Mouse (Mus musculus) heart, embryonic 10.5 days (tissue): ENCODE results near the gene A130010J15Rik. TPM values are rescaled to one million over a fixed set of nuclear protein-coding genes. Genes with fewer than 3 reads are reported as not detected.

Experiments used
- DNase-seq: peaks from one replicate; pipeline ENCODE4 v3.0.0-alpha.2; 2017; ENCODE audit warnings: low spot score
- H3K27ac ChIP-seq: fragments of 300-500 bp; sonication (generic); 2 replicates; pipeline ENCODE4 v1.5.1; 2016; ENCODE audit warnings: mild to moderate bottlenecking
- H3K27me3 ChIP-seq: fragments of 300-500 bp; sonication (generic); 2 replicates; pipeline ENCODE4 v1.6.1; 2016; ENCODE audit warnings: mild to moderate bottlenecking; ENCODE audit not compliant: poor library complexity, insufficient read depth, severe bottlenecking
- H3K36me3 ChIP-seq: fragments of 300-500 bp; sonication (generic); 2 replicates; pipeline ENCODE4 v1.6.1; 2016; ENCODE audit warnings: mild to moderate bottlenecking, moderate library complexity
- H3K4me1 ChIP-seq: fragments of 300-500 bp; sonication (generic); 2 replicates; pipeline ENCODE4 v1.6.1; 2016; ENCODE audit warnings: mild to moderate bottlenecking
- H3K4me3 ChIP-seq: fragments of 300-500 bp; sonication (generic); 2 replicates; pipeline ENCODE4 v1.5.1; 2016; ENCODE audit warnings: mild to moderate bottlenecking, moderate library complexity
- H3K9me3 ChIP-seq: fragments of 300-500 bp; sonication (generic); 2 replicates; pipeline ENCODE4 v1.6.1; 2016; ENCODE audit warnings: mild to moderate bottlenecking, moderate library complexity
- WGBS: fragments of 180-500 bp; shearing (Covaris S2); methylation state at CpG from one replicate; pipeline ENCODE4 v1.1.7; 2016; 5-methylcytosine and 5-hydroxymethylcytosine counted together
- polyA plus RNA-seq: library from polyadenylated mRNA; unstranded; fragments of >200 nt; fragmentation: Nextera tagmentation; extraction: Ambion mirVana; gene quantifications from 2 replicates; pipeline ENCODE4 v1.2.1, GENCODE M21; 2016

A130010J15Rik gene
- polyA plus RNA-seq, 1 experiment from 2014 or later = 16.5 TPM

GRCm38 (mm10) chr1:193159613-193160012 is 8.2 kb upstream of the A130010J15Rik start:
- 30% methylated on average over 1 of the region's 1 CpGs for WGBS
- Histone ChIP-seq H3K36me3 (no peaks in the 10 kb centered on the region), H3K4me3 (no peak overlapping the region; the same call in 1 of the 2 replicates), H3K9me3 (no peaks in the 10 kb centered on the region), H3K27me3 (peaks cover 15% of the 10 kb centered on the region), H3K27ac (peak overlapping the region; percentile 81; the same call in 1 of the 2 replicates), H3K4me1 (peaks cover 26% of the 10 kb centered on the region)
- no peak for DNase-seq

DNA sequence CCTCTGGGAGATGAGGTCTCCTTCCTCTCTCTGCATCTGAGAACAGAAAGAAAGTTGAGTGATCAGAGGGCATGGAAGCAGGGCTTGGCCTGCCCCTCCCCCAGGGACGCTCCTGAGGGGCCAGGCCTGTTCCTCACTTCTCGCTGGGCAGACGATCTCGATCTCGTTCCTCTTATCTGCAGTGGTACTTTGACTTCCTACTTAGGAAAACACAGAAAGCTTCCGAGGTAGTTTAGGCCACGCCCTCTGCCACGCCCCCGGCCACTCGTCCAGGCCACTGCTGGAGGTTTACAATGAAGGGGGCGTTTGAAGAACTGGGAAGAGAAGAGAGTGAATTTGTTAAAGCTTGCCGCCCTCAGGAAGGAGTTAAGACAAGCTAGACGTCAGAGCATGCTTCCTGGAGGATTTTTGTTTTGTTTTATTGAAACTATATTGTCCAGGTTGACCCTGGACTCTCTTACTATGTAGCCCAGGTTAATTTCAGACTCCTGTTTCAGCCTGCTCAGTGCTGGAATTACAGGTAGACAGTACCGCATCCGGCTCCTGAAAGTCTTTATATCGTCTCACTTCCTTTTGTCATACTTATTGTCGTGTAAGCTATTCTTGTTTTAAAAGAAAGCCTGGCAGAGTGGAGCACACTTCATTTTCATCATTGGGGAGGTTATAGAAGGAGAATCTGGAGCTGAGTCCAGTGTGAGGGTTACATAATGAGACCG is 7.4 kb upstream of the A130010J15Rik start:
- DNase-seq = peak; percentile 91
- 14% methylated on average over 18 of the region's 18 CpGs for whole genome bisulfite sequencing
- Histone ChIP-seq H3K4me3 (peak overlapping the region; percentile 50), H3K9me3 (no peaks in the 10 kb centered on the region), H3K4me1 (peaks cover 26% of the 10 kb centered on the region), H3K27ac (peak overlapping the region; percentile 81), H3K36me3 (no peaks in the 10 kb centered on the region), H3K27me3 (peaks cover 7% of the 10 kb centered on the region)

- no peaks in the 10 kb centered on the region for H3K27me3 ChIP-seq
- WGBS = 81% methylated on average over 7 of the region's 7 CpGs
- H3K27ac ChIP-seq = no peak overlapping the region
- H3K9me3 ChIP-seq = no peaks in the 10 kb centered on the region
- H3K36me3 ChIP-seq = no peaks in the 10 kb centered on the region
- H3K4me3 ChIP-seq = no peak overlapping the region
- no peak for DNase-seq
- H3K4me1 ChIP-seq = peaks cover 24% of the 10 kb centered on the region
Measured at GRCm38 (mm10) chr1:193169228-193169627, 1.4 kb downstream of the A130010J15Rik start.

GRCm38 (mm10) chr1:193169856-193170255 is 2.0 kb downstream of the A130010J15Rik start:
- DNase-seq = no peak
- Histone ChIP-seq H3K4me3 (no peak overlapping the region), H3K9me3 (no peaks in the 10 kb centered on the region), H3K27me3 (no peaks in the 10 kb centered on the region), H3K27ac (no peak overlapping the region), H3K4me1 (peaks cover 30% of the 10 kb centered on the region), H3K36me3 (no peaks in the 10 kb centered on the region)
- 86% methylated on average over 2 of the region's 2 CpGs for WGBS

DNA sequence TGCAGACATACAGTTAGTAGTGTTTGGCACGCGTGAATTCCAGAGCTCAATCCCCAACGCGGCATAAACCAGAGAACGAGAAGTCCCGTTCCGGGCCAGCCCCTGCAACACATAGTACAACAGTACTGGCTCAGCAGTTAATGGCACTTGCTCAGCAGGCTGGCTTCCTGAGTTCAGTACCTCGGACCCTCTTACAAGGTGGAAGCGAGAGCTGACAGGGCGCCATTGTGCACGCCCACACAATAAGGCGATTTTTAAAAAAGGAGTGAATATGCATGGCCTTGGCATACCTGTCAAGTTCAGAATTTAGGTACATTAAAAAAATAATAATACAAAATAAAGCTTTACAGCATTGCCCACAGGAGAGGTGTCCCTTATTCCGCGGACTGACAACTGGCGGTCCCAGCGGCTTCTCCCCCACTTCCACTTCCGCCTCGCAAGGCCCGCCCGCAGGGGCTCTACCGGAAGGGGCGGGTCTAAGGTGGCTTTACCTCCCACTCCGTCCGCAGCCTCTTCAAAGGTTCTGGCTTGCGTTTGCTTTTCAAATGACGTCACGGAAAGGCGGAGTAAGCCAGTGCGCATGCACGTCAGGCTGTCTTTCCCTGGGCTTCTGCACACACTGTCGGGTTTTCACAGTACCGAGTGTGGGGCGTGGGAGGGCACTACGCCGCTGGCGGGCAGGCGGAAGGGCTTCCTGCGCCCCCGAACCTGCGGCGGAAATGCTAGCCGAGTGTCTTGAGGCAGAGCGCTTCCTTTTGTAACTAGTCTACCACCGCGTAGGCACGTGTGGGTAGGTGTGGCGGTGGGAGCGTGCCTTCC is 5.4 kb downstream of the A130010J15Rik start:
- H3K36me3 ChIP-seq = no peaks in the 10 kb centered on the region
- H3K4me3 ChIP-seq = peak overlapping the region; percentile 81
- no peaks in the 10 kb centered on the region for H3K27me3 ChIP-seq
- peak; percentile 99 for DNase-seq
- peaks cover 34% of the 10 kb centered on the region for H3K4me1 ChIP-seq
- under 1% methylated on average over 48 of the region's 48 CpGs for WGBS
- H3K9me3 ChIP-seq = no peaks in the 10 kb centered on the region
- peak overlapping the region; percentile 95 for H3K27ac ChIP-seq

GRCm38 (mm10) chr1:193173810-193174129 is 5.9 kb downstream of the A130010J15Rik start:
- H3K4me1 ChIP-seq = peaks cover 34% of the 10 kb centered on the region
- 17% methylated on average over 9 of the region's 9 CpGs for WGBS

GRCm38 (mm10) chr1:193174143-193174733 is 6.4 kb downstream of the A130010J15Rik start:
- Histone ChIP-seq H3K4me3 (peak overlapping the region; percentile 81), H3K36me3 (no peaks in the 10 kb centered on the region), H3K27ac (peak overlapping the region; percentile 95), H3K27me3 (no peaks in the 10 kb centered on the region), H3K9me3 (no peaks in the 10 kb centered on the region), H3K4me1 (peaks cover 34% of the 10 kb centered on the region)
- DNase-seq = peak; percentile 80
- 71% methylated on average over 13 of the region's 13 CpGs for WGBS

More at GRCm38 (mm10) chr1:193173810-193174129, 5.9 kb downstream of the A130010J15Rik start:
- no peak for DNase-seq
- peak overlapping the region; percentile 81 for H3K4me3 ChIP-seq
- no peaks in the 10 kb centered on the region for H3K9me3 ChIP-seq
- H3K36me3 ChIP-seq = no peaks in the 10 kb centered on the region
- H3K27me3 ChIP-seq = no peaks in the 10 kb centered on the region
- H3K27ac ChIP-seq = peak overlapping the region; percentile 95

- no peak overlapping the region for H3K27ac ChIP-seq
- no peaks in the 10 kb centered on the region for H3K27me3 ChIP-seq
- H3K4me3 ChIP-seq = no peak overlapping the region
- no peaks in the 10 kb centered on the region for H3K9me3 ChIP-seq
- no peak for DNase-seq
- no peaks in the 10 kb centered on the region for H3K4me1 ChIP-seq
- 80% methylated on average over 3 of the region's 3 CpGs for WGBS
- no peaks in the 10 kb centered on the region for H3K36me3 ChIP-seq
Measured at GRCm38 (mm10) chr1:193181104-193181503, 13.3 kb downstream of the A130010J15Rik start.

DNA sequence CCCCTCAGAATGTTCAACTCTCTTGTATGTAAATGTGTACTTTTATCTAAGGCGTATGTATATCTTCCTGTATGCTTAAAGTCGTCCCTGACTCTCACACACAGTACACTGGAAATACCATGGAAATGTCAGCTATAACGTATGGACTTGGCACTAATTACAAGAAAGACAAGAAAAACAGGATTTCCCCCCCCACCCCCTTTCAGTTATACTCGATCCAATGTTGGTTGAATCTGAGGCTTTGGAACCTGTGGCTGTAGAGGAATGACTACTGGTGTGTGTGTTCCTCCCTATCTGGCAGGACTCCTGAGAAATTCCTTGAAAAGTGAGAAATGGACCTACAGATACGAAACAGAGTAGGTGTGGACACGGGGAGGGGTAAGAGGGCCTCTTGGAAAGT is 20.4 kb downstream of the A130010J15Rik start:
- no peaks in the 10 kb centered on the region for H3K36me3 ChIP-seq
- DNase-seq = no peak
- H3K27me3 ChIP-seq = no peaks in the 10 kb centered on the region
- peak overlapping the region; percentile 87 for H3K27ac ChIP-seq
- WGBS = 73% methylated on average over 6 of the region's 6 CpGs
- peaks cover 27% of the 10 kb centered on the region for H3K4me1 ChIP-seq
- H3K4me3 ChIP-seq = no peak overlapping the region
- H3K9me3 ChIP-seq = no peaks in the 10 kb centered on the region

DNA sequence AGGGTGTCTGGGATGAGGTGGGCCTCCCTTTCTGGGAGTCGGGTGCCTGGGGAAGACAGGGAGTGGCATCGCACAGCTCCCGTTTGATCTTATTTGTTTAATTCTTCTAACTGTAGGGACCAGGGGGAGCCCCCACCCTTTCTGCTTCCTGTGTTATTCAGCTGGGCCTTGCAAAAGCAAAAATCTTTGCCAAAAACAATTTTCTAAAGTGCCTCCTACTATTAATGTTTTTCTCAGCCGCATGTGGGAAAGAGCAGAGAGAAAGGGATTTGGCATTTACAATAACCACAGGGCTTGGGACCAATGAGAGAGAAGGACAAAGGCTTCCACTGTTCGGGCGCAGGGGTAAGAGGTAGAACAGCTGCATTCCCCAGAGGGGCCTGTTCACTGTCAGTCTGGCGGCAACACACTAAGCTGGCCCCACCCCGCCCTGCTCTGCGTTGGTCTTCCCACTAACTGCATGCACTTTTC is 21.3 kb downstream of the A130010J15Rik start:
- 14% methylated on average over 9 of the region's 9 CpGs for WGBS
- peaks cover 27% of the 10 kb centered on the region for H3K4me1 ChIP-seq
- no peak overlapping the region for H3K4me3 ChIP-seq
- no peaks in the 10 kb centered on the region for H3K27me3 ChIP-seq
- peak; percentile 83 for DNase-seq
- H3K27ac ChIP-seq = peak overlapping the region; percentile 87
- H3K9me3 ChIP-seq = no peaks in the 10 kb centered on the region
- no peaks in the 10 kb centered on the region for H3K36me3 ChIP-seq

DNA sequence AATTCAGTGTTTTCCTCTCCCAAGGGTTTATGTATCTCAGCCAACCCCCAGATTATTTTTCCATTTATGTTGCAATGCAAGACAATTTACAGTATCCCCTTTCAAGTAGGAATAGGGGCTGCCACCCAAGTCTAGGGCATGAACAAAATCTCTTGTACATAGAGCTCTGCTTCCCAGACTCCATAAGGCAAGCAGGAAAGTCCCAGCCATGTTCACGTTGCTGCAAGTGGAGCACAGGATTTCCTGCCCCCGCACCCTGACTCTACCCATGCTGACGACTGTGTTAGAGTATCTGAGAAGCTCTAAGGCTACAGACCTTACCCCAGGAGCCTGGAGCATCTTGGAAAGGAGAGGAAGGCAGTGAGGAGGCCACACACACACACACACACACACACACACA is 21.9 kb downstream of the A130010J15Rik start:
- H3K27me3 ChIP-seq = no peaks in the 10 kb centered on the region
- no peaks in the 10 kb centered on the region for H3K9me3 ChIP-seq

DNA sequence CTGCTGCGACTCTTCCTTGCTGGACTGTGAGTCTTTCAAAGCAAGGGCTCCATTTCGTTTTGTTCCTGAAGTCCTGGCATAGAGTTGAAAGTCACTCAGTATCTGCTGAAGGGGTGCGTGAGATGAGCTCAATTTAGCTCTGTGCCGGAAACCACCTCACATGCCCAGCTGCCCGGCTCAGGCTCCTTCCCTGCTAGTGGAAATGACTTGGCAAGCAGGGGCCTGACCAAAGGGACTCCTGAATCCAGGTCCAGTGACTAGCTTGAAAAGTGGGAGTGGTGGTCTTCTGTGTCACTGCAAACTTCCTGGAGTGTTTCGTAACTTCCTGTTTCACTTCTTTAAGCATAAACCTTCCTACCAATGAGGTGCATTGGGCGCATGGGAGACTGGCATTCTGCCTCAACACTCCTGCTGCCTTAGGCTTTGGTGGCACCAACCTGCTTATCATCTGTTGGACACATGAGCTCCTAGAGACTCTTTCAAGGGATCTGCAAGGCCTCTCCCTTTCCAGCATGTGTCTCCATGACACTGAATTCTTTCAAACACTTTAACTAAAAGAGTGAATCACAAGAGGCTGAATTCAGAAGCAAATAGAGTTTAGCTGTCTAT is 23.9 kb downstream of the A130010J15Rik start:
- Histone ChIP-seq H3K4me3 (no peak overlapping the region), H3K27me3 (no peaks in the 10 kb centered on the region), H3K9me3 (no peaks in the 10 kb centered on the region), H3K4me1 (peaks cover 27% of the 10 kb centered on the region), H3K36me3 (no peaks in the 10 kb centered on the region), H3K27ac (peak overlapping the region; percentile 67; the same call in 1 of the 2 replicates)
- WGBS = 75% methylated on average over 7 of the region's 7 CpGs
- no peak for DNase-seq

More for the DNA sequence above, 21.9 kb downstream of the A130010J15Rik start:
- no peaks in the 10 kb centered on the region for H3K36me3 ChIP-seq
- H3K27ac ChIP-seq = peak overlapping the region; percentile 87
- H3K4me1 ChIP-seq = peaks cover 27% of the 10 kb centered on the region
- H3K4me3 ChIP-seq = no peak overlapping the region
- DNase-seq = no peak
- 48% methylated on average over 3 of the region's 3 CpGs for WGBS
